Mouse (Mus musculus): ENCODE measurements at regions not wholly inside any gene's neighbourhood (a gene's known extent, or its start where the extent isn't known, plus 50 kb on each side); places are given as distances from the start of the nearest gene placed in this dataset.

- ATAC-seq: no peak
These were observed 1100.8 kb upstream of the Gm7489 start for GRCm38 (mm10) chr15:52783940-52784339.

- no peak for ATAC-seq
These were observed 1099.5 kb upstream of the Gm7489 start for GRCm38 (mm10) chr15:52785196-52785595.

DNA sequence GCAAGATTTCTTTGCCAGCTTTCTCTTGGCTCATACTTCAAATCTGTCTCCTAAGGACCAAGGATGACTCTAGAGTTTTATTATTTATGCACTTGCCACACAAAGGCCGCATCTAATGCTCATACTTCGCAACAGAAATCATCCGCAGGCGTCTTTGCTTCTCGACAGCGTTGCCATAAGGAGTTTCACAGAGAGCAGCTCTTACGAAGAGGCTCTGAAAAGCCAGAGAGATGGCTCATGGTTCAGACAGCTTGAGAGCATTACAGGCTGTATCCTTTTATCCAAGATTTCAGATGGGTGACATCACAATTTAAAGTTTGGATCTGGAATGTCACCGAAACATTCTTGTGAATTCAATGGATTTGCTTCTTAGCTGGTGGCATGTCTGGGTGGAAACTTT is 1098.7 kb upstream of the Gm7489 start:
- ATAC-seq: no peak

- ATAC-seq: no peak
These were observed 1079.1 kb upstream of the Gm7489 start for GRCm38 (mm10) chr15:52805479-52806199.

- ATAC-seq: no peak
These were observed 1076.1 kb upstream of the Gm7489 start for GRCm38 (mm10) chr15:52808622-52809021.

GRCm38 (mm10) chr15:52820796-52821195 is 1063.9 kb upstream of the Gm7489 start:
- ATAC-seq: no peak

DNA sequence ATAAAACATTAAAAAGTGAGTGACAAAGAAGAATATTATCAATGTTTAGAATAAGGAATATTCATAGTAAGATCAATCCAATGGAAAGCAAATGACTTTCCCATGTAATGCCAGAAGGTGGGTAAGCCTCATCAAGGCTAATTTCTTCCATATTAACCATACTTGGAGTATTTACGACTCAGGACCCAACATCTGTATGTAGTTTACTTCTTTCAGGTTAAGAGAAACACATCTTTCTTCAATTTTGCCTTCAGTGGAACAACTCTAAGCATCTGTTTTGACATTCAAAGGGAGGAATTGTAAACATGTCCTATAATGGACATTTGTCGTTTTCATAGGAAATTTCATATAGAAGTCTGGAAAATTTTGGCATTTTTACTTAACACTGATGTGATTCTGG is 1047.8 kb upstream of the Gm7489 start:
- no peak for ATAC-seq

- no peak for ATAC-seq
These were observed 1036.6 kb upstream of the Gm7489 start for GRCm38 (mm10) chr15:52848132-52848531.

DNA sequence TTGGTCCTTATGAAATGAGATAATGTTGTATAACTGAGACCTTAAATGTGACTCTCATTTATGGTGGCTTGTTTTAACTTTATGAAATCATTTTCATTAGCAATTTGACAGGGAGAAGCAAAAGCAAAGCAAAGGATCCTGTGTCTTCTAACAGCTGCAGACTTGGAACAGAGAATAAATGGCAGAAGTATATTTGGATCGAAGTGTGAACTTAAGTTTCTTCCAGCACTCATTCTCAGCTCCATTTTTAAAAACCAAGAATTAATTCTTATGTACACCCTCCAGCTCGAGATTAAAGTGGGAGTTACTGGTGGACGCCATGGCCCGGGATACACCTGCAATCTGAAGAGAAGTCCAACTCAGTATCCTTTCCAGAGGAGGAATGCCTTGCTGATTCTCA is 1026.0 kb upstream of the Gm7489 start:
- no peak for ATAC-seq

DNA sequence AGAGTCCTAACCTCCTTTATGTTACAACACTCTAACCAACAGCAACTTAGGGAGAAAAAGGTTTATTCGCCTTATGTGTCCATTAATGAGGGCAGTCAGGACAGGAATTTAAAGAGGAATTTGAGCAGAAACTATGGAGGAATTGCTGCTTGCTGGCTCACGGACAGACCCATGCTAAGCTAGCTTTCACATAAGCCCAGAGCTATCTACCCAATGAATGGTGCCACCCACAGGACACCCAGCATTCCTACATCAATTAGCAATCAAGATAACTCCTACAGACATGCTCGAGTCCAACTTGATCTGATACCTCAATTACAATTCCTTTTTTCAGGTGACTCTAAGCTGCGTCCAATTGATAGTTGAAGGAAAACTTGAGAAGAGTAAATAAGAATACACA is 1021.2 kb upstream of the Gm7489 start:
- no peak for ATAC-seq

DNA sequence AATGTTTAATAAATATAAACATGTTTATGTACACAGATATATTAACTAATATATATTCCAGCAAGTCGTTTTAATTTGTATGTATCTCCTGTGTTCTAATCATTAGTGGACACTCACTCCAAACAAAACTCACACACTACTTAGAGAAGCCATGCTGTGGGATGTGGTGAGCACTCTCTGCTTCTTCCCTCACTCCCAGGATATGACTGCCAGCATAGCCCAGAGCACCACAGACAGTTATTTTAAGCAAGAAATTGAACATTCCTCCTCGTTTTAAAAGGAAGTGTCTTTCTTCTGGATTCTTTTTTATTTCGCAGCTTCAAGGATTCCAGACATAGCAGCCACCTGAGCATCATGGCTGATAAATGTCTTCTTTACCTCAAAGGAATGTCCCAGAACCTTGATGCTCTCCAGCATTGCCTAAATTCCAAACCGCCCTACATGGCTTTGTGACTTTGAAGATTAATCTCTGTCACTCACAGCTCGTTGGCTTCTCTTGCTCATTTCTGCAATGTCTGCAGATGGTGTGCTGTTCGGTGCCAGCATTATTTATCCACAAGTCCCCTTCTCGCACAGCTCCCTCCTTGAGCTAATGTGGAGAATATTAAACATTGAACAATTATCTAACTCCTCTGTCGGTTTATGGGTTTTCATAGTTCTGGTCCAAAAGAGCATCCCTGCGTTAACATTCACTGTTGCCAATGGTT is 992.3 kb upstream of the Gm7489 start:
- no peak for ATAC-seq

DNA sequence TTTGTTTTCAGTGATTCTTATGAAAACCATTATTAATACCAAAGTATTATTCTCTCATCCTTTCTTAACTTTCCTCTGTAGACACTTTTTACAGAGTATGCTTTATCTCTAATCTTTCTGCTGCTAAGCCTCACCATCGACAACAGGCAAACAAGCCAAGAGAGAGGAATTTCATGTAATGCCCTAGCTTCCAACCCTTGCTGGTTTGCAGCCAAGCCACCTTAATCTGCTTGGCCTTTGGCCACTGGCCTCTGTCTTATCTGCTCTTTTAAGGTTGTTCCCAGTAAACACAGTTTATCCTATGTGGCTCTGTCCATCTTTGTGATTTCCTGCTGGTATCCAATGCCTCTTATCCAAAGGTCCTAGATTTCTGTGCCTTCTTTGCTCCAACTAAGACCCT is 986.6 kb upstream of the Gm7489 start:
- ATAC-seq: no peak

DNA sequence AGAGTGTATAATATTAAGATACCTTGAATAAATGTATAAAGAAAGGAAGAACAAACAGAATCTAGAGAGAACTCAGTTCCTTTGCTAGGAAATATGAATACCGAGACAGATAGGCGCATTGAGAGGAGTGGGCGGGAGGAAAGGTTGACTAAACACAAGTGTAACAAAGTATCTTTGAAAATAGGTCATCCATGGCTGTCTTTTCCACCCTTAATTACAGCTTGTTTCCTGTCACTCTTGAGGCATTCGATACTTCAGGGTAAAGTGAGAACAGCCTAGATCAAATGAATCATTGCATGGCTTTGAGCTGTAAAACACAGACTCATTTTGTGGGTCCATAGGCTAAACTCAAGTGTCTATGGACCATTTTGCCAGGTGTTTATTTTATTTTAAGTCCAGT is 985.3 kb upstream of the Gm7489 start:
- ATAC-seq: peak; percentile 64

- ATAC-seq: peak; percentile 78
These were observed 984.9 kb upstream of the Gm7489 start for GRCm38 (mm10) chr15:52899822-52900221.

- ATAC-seq: no peak
These were observed 979.5 kb upstream of the Gm7489 start for GRCm38 (mm10) chr15:52905231-52905630.

DNA sequence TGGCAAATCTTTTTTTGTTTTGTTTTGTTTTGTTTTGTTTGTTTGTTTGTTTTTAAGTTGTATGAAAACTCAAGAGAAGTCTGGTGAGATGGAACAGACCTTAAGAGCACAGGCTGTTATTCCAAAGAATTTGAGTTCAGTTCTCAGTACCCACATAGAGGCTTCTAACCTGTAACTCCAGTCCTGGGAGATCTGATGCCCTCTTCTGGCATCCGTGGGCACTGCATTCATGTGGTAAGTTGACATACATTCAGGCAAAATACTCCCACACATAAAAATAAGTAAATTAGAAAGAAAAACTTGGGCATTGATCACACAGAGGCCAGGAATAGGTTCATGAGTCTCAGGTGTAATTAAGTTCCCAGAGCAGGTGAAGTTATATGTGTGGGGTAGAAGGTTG is 977.5 kb upstream of the Gm7489 start:
- no peak for ATAC-seq

DNA sequence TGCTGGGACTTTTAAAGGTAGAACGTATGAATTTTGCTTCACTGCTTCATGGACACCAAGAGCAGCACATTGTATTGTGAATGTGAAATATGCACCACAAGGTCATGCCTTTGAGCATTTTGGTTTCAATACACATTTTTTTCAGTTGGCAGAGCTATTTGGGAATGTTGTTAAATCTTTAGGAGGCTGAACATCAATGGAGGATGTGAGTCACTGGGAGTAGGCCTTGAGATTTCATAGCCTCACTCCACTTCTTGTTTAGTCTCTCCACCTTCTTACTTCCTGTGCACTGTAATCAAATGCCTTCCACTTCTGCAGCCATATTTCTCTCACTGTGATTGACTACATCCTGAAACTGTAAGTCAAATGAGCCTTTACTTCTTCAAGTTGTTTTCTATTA is 962.4 kb upstream of the Gm7489 start:
- ATAC-seq: no peak

- ATAC-seq: peak; percentile 91
These were observed 956.3 kb upstream of the Gm7489 start for GRCm38 (mm10) chr15:52928408-52928807.

DNA sequence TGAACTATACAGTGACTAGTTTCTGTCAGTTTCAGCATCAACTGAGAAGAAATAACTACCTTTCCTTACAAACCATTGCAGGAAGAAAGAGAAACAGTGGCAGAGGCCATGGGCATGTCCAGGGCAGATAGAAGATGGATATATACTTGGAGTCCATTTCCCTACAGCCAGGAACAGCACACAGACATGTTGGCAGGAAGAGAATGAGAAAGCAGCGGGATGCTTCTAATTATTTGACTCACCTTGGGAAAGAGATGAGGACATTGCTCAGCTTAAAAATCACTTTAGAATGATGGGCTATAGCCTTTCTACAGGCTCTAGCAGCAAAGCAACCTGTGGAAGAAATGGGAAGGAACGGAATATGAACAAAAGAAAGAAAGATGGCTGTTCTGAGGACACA is 947.6 kb upstream of the Gm7489 start:
- no peak for ATAC-seq

GRCm38 (mm10) chr15:52944592-52944991 is 940.1 kb upstream of the Gm7489 start:
- ATAC-seq: peak; percentile 88

GRCm38 (mm10) chr15:52948196-52948595 is 936.5 kb upstream of the Gm7489 start:
- no peak for ATAC-seq

GRCm38 (mm10) chr15:52953480-52953879 is 931.2 kb upstream of the Gm7489 start:
- no peak for ATAC-seq

- ATAC-seq: no peak
These were observed 929.8 kb upstream of the Gm7489 start for GRCm38 (mm10) chr15:52954715-52955593.
